Mouse (Mus musculus): ENCODE results near the gene Tnfaip6.

- TF ChIP-seq POLR2A (IDR thresholded peaks at IDR 0.05; ENCODE audit: borderline replicate concordance, control insufficient read depth, low read depth, low read length) (no peak), CTCF (IDR thresholded peaks at IDR 0.05; ENCODE audit: control insufficient read depth, insufficient read depth, low read length) (no peak)
These were observed 36.3 kb upstream of the Tnfaip6 start for GRCm38 (mm10) chr2:52001521-52001920.

All from bone marrow, adult 2 months (tissue).